Mouse (Mus musculus) liver, embryonic 13.5 days (tissue): ENCODE results near the gene Dcun1d3. TPM values are rescaled to one million over a fixed set of nuclear protein-coding genes. Genes with fewer than 3 reads are reported as not detected.
A peak's percentile ranks its signal among the peaks of the same experiment; 100 is the strongest.

Experiments
- ATAC-seq: fragments of 200-750 bp; cut with Nextera tagmentation; 2 replicates; pipeline ENCODE4 v1.8.0; 2017; ENCODE audit warnings: low read depth, mild to moderate bottlenecking, moderate number of reproducible peaks, moderate library complexity
- DNase-seq: peaks from one replicate; pipeline ENCODE4 v3.0.0; 2022
- H3K27ac ChIP-seq: fragments of 300-500 bp; sonication (generic); 2 replicates; pipeline ENCODE4 v1.5.1; 2015; ENCODE audit warnings: moderate library complexity, mild to moderate bottlenecking, inconsistent platforms
- H3K27me3 ChIP-seq: fragments of 300-500 bp; sonication (generic); 2 replicates; pipeline ENCODE4 v1.6.1; 2015; ENCODE audit warnings: mild to moderate bottlenecking, inconsistent platforms
- H3K36me3 ChIP-seq: fragments of 300-500 bp; sonication (generic); 2 replicates; pipeline ENCODE4 v1.6.1; 2015; ENCODE audit warnings: mild to moderate bottlenecking, inconsistent platforms
- H3K4me1 ChIP-seq: fragments of 300-500 bp; sonication (generic); replicated peaks from 2 replicates; pipeline ENCODE4 v1.6.1; 2015; ENCODE audit warnings: inconsistent platforms
- H3K4me2 ChIP-seq: fragments of 300-500 bp; sonication (generic); 2 replicates; pipeline ENCODE4 v1.6.1; 2015; ENCODE audit warnings: inconsistent platforms, mild to moderate bottlenecking, moderate library complexity
- H3K4me3 ChIP-seq: fragments of 300-500 bp; sonication (generic); replicated peaks from 2 replicates; pipeline ENCODE4 v1.5.1; 2015; ENCODE audit warnings: mild to moderate bottlenecking, inconsistent platforms
- H3K9ac ChIP-seq: fragments of 300-500 bp; sonication (generic); 2 replicates; pipeline ENCODE4 v1.6.1; 2015; ENCODE audit warnings: mild to moderate bottlenecking, inconsistent platforms
- H3K9me3 ChIP-seq: fragments of 300-500 bp; sonication (generic); replicated peaks from 2 replicates; pipeline ENCODE4 v1.6.1; 2016; ENCODE audit warnings: inconsistent platforms
- WGBS: fragments of 180-500 bp; shearing (Covaris S2); methylation state at CpG from one replicate; pipeline ENCODE4 v1.1.7; 2015; ENCODE audit not compliant: insufficient replicate concordance; 5-methylcytosine and 5-hydroxymethylcytosine counted together
- polyA plus RNA-seq: library from polyadenylated mRNA; unstranded; fragments of >200 nt; fragmentation: Nextera tagmentation; extraction: Ambion mirVana; gene quantifications from 2 replicates; pipeline ENCODE4 v1.2.1, GENCODE M21; 2015

Gene Dcun1d3
- polyA plus RNA-seq, 1 experiment from 2014 or later: 2.0 TPM

DNA sequence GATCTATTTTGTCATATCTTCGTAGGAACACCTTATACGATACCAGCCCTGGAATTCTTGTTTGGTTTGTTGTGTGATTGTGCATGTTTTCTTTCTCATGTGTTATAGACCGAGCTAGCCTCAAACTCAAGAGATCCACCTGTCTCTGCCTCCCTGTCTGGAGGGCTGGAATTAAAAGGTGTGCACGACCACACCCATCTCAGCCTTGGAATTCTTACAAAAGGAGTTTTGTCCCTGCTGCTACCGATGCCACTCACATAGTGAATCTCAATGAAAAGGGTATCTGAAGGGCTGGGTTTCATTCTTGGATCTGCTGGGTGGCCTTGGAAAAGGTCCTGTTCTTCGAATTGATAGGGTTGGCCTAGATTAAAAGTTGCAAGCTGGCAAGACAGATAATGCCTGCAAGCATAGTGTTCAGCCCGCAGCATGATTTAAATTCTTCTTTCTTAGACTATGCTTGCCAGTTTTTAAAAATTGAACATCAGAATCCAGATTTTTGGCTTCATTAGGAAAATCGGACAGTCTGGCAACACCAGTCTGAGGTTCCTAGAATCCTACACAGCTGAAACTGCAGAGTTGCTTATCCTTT is 1.5 kb upstream of the Dcun1d3 start:
- Histone ChIP-seq H3K4me3 (no peak overlapping the region), H3K36me3 (no peaks in the 10 kb centered on the region), H3K9ac (no peak overlapping the region), H3K27me3 (no peaks in the 10 kb centered on the region), H3K9me3 (no peaks in the 10 kb centered on the region), H3K27ac (no peak overlapping the region), H3K4me2 (no peak overlapping the region), H3K4me1 (peaks cover 38% of the 10 kb centered on the region)
- DNase-seq: peak; percentile 6
- 58% methylated on average over 8 of the region's 8 CpGs for WGBS
- ATAC-seq: no peak

DNA sequence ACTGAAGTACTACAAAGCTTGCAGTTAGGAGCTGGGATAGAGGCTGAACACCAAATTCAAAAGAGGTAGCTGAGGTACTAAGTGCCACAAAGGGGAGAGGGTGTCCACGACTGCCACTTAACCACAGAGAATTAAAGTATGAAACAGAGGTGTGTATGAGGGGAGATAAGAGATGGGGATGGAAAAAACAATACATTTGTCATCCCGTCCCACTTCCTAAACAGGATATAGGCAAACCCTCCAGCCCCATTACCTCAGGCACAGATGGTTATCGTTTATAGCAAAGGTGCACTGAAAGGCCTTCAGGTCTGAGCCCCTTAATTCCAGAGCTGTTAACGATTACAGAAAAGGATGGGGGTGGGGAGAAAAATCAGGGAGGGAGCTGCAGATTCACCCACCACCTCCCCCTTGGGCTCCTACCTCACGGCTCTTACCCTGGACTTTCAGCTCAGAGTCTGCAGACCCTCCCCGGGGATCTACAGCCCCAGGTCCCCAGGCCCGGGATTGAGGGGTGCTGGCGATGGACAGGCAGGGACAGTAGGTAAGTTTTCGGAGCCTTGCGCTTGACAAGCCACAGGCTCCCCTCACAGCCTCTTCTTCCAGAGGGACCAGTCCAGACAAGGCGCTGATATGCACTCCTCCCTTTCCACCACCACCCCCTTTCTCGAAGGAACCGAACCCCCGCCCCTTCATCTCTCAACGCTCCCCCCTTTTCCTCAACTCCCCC is 1.1 kb downstream of the Dcun1d3 start:
- H3K4me1 ChIP-seq: peaks cover 39% of the 10 kb centered on the region
- H3K27ac ChIP-seq: no peak overlapping the region; the same call in 1 of the 2 replicates
- peak overlapping the region; percentile 95 for H3K4me2 ChIP-seq
- DNase-seq: peak; percentile 24
- H3K9me3 ChIP-seq: no peaks in the 10 kb centered on the region
- H3K9ac ChIP-seq: peak overlapping the region; percentile 80
- no peaks in the 10 kb centered on the region for H3K36me3 ChIP-seq
- no peaks in the 10 kb centered on the region for H3K27me3 ChIP-seq
- ATAC-seq: peak; percentile 26
- peak overlapping the region; percentile 77 for H3K4me3 ChIP-seq
- WGBS: 2% methylated on average over 13 of the region's 15 CpGs

DNA sequence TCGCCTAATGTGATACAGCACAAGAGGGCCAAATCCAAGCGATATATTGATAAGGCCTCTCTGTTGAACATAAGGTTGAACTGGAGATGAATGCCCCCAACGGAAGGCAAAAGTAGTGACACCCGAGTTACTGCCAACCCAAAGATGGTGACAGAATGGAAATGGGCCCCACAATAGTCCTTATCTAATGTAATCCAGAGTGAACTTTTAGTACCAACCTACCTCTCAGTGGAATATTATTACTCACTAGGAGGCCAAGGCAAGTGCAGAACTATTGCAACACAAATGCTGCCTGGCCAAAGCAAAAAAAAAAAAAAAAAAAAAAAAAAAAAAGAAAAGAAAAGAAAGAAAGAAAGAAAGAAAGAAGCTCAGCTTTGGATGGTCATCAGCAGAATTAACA is 3.4 kb downstream of the Dcun1d3 start:
- H3K9ac ChIP-seq: no peak overlapping the region
- DNase-seq: no peak
- H3K4me2 ChIP-seq: no peak overlapping the region
- H3K4me3 ChIP-seq: no peak overlapping the region
- H3K4me1 ChIP-seq: peaks cover 36% of the 10 kb centered on the region
- H3K27me3 ChIP-seq: no peaks in the 10 kb centered on the region
- no peak for ATAC-seq
- WGBS: 57% methylated on average over 4 of the region's 4 CpGs
- no peak overlapping the region for H3K27ac ChIP-seq
- H3K9me3 ChIP-seq: no peaks in the 10 kb centered on the region
- no peaks in the 10 kb centered on the region for H3K36me3 ChIP-seq

DNA sequence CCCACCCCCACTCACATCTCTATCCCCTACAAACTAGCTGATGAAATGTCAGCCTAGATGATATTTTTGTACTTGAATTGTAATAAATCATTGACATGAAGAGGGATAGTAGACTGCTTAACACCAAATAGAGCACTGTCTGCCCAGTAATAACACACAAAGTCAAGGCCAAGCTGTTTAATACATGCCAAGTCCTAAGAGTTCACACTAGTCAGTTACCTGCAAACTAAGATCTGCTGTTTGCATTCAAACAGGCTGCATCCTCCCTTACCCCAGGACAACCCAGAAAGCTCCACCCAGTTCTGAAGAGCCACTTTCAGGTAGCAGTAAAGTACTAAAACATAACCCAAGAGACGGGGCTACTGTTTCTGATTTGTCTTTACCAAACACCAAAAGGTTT is 3.9 kb downstream of the Dcun1d3 start:
- ATAC-seq (no peak), DNase-seq (no peak)
- H3K36me3 ChIP-seq: no peaks in the 10 kb centered on the region
- WGBS: 64% methylated on average over 1 of the region's 1 CpGs
- H3K27ac ChIP-seq: no peak overlapping the region
- H3K4me3 ChIP-seq: no peak overlapping the region
- no peak overlapping the region for H3K4me2 ChIP-seq
- no peaks in the 10 kb centered on the region for H3K27me3 ChIP-seq
- H3K4me1 ChIP-seq: peaks cover 31% of the 10 kb centered on the region
- no peaks in the 10 kb centered on the region for H3K9me3 ChIP-seq
- no peak overlapping the region for H3K9ac ChIP-seq

DNA sequence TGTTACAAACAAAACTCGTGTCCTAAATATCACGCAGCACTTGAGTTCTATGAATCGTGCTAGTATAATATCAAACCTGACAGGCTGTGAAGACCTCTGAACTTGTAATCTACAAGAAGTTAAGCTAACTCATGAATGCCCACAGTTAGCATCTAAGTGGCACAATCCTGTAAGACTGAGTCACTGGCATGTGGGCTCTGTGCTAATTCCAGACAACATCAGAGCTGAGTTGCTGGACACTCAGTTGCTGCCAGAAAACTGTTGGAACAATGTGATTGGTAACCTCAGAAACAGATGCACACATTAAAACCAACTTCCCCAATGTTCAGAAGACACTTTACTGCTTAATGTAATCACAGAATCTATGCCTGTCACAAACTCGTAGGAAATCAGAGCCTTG is 8.2 kb downstream of the Dcun1d3 start:
- Histone ChIP-seq H3K27ac (no peak overlapping the region), H3K4me3 (no peak overlapping the region), H3K4me2 (no peak overlapping the region), H3K36me3 (no peaks in the 10 kb centered on the region), H3K9me3 (no peaks in the 10 kb centered on the region), H3K4me1 (peaks cover 3% of the 10 kb centered on the region), H3K27me3 (no peaks in the 10 kb centered on the region), H3K9ac (no peak overlapping the region)
- no peak for DNase-seq
- no peak for ATAC-seq
- WGBS: 63% methylated on average over 4 of the region's 4 CpGs

DNA sequence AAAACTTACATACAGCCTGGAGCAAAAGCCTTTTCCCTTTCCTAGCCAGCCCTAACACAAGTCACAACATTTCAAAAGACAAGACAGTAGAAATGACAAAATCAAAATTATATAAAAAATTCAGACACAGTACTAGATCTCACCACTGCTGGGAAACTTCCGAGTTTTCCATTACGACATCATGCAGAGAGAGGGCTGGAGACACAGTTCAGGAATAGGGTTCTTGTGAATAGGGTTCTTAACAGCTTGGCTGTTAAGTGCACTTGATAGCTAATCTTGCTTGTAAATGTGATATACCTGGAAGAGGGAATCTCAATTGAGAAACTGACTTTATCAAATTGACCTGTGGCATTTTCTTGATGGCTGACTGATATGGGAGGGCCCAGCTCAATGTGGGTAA is 14.9 kb downstream of the Dcun1d3 start:
- Histone ChIP-seq H3K27me3 (no peaks in the 10 kb centered on the region), H3K9ac (no peak overlapping the region), H3K4me1 (no peaks in the 10 kb centered on the region; the same call in none of the 2 replicates), H3K36me3 (no peaks in the 10 kb centered on the region), H3K27ac (no peak overlapping the region), H3K4me2 (no peak overlapping the region), H3K9me3 (no peaks in the 10 kb centered on the region), H3K4me3 (no peak overlapping the region)
- 79% methylated on average over 2 of the region's 2 CpGs for WGBS
- DNase-seq (no peak), ATAC-seq (no peak)

DNA sequence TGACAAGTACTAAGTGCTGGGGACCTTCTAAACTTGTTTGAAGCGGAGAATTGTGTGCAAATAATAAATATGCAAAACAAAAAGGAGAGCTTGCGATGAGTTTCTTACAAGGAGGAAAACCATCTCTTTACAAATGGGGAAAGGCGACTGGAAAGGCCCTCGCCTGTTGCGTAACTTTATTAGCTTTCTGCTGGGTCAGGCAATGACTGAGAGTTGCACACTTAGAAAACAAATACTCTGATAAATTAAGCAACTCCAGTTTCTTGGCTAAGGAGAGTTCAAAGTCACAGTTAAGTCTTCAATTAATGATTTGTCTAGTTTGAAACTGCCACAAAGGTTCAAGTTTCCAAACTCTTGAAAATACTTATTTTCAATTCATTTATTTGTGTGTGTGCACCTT is 15.8 kb downstream of the Dcun1d3 start:
- ATAC-seq: no peak
- H3K4me2 ChIP-seq: no peak overlapping the region
- H3K4me3 ChIP-seq: no peak overlapping the region
- H3K27me3 ChIP-seq: no peaks in the 10 kb centered on the region
- no peak for DNase-seq
- H3K4me1 ChIP-seq: no peaks in the 10 kb centered on the region; the same call in none of the 2 replicates
- no peaks in the 10 kb centered on the region for H3K36me3 ChIP-seq
- no peaks in the 10 kb centered on the region for H3K9me3 ChIP-seq
- H3K27ac ChIP-seq: no peak overlapping the region
- 76% methylated on average over 5 of the region's 5 CpGs for WGBS
- no peak overlapping the region for H3K9ac ChIP-seq

DNA sequence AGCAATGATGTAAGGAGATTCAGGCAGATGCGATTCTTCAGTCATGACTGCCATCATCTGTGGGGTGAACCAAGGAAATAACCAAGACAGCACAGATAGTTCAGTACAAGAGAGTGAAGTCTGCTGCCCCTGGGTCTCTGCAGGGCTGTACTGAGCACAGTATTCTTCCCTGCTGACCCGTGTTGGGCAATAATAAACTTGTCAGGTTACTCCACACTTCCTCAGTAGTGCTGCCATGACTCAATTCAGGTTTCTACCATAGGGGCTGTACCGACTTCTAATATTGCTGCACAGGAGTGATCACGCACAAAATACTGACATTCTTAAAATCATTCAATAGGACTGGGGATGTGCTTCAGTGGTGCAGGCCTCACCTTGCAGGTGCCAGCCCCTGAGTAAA is 16.9 kb downstream of the Dcun1d3 start:
- H3K4me3 ChIP-seq: no peak overlapping the region
- H3K9me3 ChIP-seq: no peaks in the 10 kb centered on the region
- no peaks in the 10 kb centered on the region for H3K36me3 ChIP-seq
- H3K27me3 ChIP-seq: no peaks in the 10 kb centered on the region
- H3K9ac ChIP-seq: no peak overlapping the region
- no peak overlapping the region for H3K27ac ChIP-seq
- 0 out of 2 replicates have a peak, but pooled peaks have one; percentile 43 for ATAC-seq
- DNase-seq: no peak
- no peak overlapping the region for H3K4me2 ChIP-seq
- WGBS: 72% methylated on average over 4 of the region's 4 CpGs
- no peaks in the 10 kb centered on the region; the same call in none of the 2 replicates for H3K4me1 ChIP-seq

DNA sequence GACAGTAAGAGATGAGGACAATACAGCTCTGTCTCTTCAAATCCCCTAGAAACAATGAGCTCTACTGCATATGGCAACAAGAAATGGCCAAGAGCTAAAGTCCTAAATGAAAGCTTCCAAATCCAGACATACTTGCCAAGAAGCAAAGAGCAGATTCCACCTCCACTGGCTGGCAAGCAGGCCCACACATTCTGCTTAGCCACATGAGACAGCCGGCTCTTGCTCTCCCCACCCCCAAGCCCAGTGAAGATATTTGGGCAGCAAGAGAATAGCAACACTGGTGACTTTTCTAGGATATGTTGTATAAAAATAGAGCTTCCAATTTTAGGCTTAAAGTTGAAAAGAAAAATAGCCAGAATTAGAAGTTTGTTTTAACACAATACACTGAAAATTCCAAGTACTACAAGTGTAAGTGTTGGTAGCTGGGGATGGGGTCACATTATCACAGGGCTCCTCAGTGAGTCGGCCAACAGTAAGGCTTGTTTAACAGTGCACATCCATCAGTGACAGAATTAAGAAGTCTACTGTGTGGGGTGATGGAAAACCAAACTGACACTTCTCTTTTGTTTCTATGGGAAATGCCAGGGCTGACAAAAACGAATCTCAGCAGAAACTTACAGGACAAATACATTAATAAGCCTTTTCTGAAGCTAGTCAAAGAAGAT is 20.2 kb downstream of the Dcun1d3 start:
- H3K27ac ChIP-seq: no peak overlapping the region
- no peaks in the 10 kb centered on the region; the same call in none of the 2 replicates for H3K4me1 ChIP-seq
- no peaks in the 10 kb centered on the region for H3K27me3 ChIP-seq
- no peak overlapping the region for H3K4me2 ChIP-seq
- H3K36me3 ChIP-seq: no peaks in the 10 kb centered on the region
- no peak overlapping the region for H3K4me3 ChIP-seq
- no peak overlapping the region for H3K9ac ChIP-seq
- no peaks in the 10 kb centered on the region for H3K9me3 ChIP-seq
- WGBS: 57% methylated on average over 3 of the region's 3 CpGs
- ATAC-seq: no peak
- DNase-seq: no peak

DNA sequence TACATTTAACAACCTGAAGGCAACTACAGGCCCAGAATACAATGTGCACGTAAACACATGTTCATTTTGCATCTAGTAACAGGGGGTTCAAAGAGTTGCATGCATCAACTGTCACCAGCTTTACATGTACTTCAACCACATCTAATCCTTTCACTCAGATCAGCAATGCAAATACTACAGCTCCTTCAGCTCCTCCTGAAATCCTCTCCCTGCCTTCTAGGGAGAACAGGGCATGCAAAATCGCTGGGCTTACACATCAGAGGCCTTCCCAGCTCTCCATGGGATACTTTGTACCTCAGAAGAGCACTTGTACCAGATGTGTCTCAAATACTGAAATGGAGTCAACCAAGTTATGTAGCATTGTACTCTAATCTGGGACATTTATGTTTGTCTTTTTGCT is 23.0 kb downstream of the Dcun1d3 start:
- H3K4me1 ChIP-seq: no peaks in the 10 kb centered on the region
- H3K4me3 ChIP-seq: no peak overlapping the region
- no peak overlapping the region for H3K9ac ChIP-seq
- no peaks in the 10 kb centered on the region for H3K9me3 ChIP-seq
- no peak for DNase-seq
- H3K4me2 ChIP-seq: no peak overlapping the region
- no peak for ATAC-seq
- H3K36me3 ChIP-seq: no peaks in the 10 kb centered on the region
- no peaks in the 10 kb centered on the region for H3K27me3 ChIP-seq
- 53% methylated on average over 2 of the region's 2 CpGs for WGBS
- H3K27ac ChIP-seq: no peak overlapping the region

DNA sequence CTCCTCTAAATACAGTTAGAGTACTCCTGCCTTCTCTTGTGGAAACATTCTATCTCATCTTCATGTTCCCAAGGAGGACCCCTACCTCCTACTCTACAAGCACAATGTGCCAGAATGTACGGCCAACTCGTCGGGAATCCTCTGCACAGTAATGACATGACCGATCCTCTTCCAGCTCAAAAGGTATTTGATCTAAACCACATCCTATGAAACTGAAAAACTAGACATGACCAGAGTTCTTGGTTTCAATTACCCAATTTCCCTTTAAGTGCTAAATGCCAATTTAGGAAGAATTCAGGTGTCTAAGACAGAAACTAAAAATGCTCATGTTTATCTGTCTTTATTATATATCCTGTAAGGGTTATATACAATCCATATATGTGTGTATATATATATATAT is 23.9 kb downstream of the Dcun1d3 start:
- no peak overlapping the region for H3K4me3 ChIP-seq
- no peak overlapping the region for H3K27ac ChIP-seq
- H3K4me1 ChIP-seq: no peaks in the 10 kb centered on the region
- 84% methylated on average over 4 of the region's 4 CpGs for WGBS
- H3K4me2 ChIP-seq: no peak overlapping the region
- H3K9ac ChIP-seq: no peak overlapping the region
- H3K9me3 ChIP-seq: no peaks in the 10 kb centered on the region
- no peaks in the 10 kb centered on the region for H3K27me3 ChIP-seq
- DNase-seq: no peak
- H3K36me3 ChIP-seq: no peaks in the 10 kb centered on the region
- no peak for ATAC-seq
